Mouse (Mus musculus) stomach, embryonic 15.5 days (tissue): Measurements from ENCODE around the gene Lyz1. TPM values are rescaled to one million over a fixed set of nuclear protein-coding genes. Genes with fewer than 3 reads are reported as not detected.
"Not testable (repeated sequence)": the region's sequence is repeated elsewhere in the genome, so short reads cannot be mapped to it uniquely, and the experiment has no call there.

Experiments
- ATAC-seq: fragments of 200-750 bp; cut with Nextera tagmentation; 2 replicates; pipeline ENCODE4 v1.8.0; 2017; ENCODE audit warnings: low read depth, moderate number of reproducible peaks, moderate TSS enrichment; ENCODE audit not compliant: insufficient read depth, low FRiP score
- H3K27ac ChIP-seq: fragments of 300-500 bp; sonication (generic); 2 replicates; pipeline ENCODE4 v1.5.1; 2015; ENCODE audit warnings: mild to moderate bottlenecking, inconsistent platforms
- H3K27me3 ChIP-seq: fragments of 300-500 bp; sonication (generic); replicated peaks from 2 replicates; pipeline ENCODE4 v1.6.1; 2015; ENCODE audit warnings: inconsistent platforms
- H3K36me3 ChIP-seq: fragments of 300-500 bp; sonication (generic); 2 replicates; pipeline ENCODE4 v1.6.1; 2015; ENCODE audit warnings: inconsistent platforms
- H3K4me1 ChIP-seq: fragments of 300-500 bp; sonication (generic); 2 replicates; pipeline ENCODE4 v1.6.1; 2015; ENCODE audit warnings: inconsistent platforms
- H3K4me2 ChIP-seq: fragments of 300-500 bp; sonication (generic); 2 replicates; pipeline ENCODE4 v1.6.1; 2015; ENCODE audit warnings: mild to moderate bottlenecking, inconsistent platforms
- H3K4me3 ChIP-seq: fragments of 300-500 bp; sonication (generic); replicated peaks from 2 replicates; pipeline ENCODE4 v1.5.1; 2015; ENCODE audit warnings: inconsistent platforms
- H3K9ac ChIP-seq: fragments of 300-500 bp; sonication (generic); 2 replicates; pipeline ENCODE4 v1.6.1; 2015; ENCODE audit warnings: inconsistent platforms
- H3K9me3 ChIP-seq: fragments of 300-500 bp; sonication (generic); 2 replicates; pipeline ENCODE4 v1.6.1; 2016; ENCODE audit warnings: inconsistent platforms
- WGBS: fragments of 180-500 bp; shearing (Covaris S2); methylation state at CpG from one replicate; pipeline ENCODE4 v1.1.7; 2015; 5-methylcytosine and 5-hydroxymethylcytosine counted together
- polyA plus RNA-seq: library from polyadenylated mRNA; unstranded; fragments of >200 nt; fragmentation: Nextera tagmentation; extraction: Ambion mirVana; gene quantifications from 2 replicates; pipeline ENCODE4 v1.2.1, GENCODE M21; 2015

Gene Lyz1
- polyA plus RNA-seq, 1 experiment from 2014 or later: 2.7 TPM

GRCm38 (mm10) chr10:117285584-117285983 is 7.1 kb downstream of the Lyz1 start:
- H3K27me3 ChIP-seq, H3K4me2 ChIP-seq, H3K9ac ChIP-seq, H3K36me3 ChIP-seq, H3K4me3 ChIP-seq, H3K27ac ChIP-seq, H3K9me3 ChIP-seq, H3K4me1 ChIP-seq, ATAC-seq: not testable (repeated sequence)
- WGBS: 76% methylated on average over 4 of the region's 7 CpGs

DNA sequence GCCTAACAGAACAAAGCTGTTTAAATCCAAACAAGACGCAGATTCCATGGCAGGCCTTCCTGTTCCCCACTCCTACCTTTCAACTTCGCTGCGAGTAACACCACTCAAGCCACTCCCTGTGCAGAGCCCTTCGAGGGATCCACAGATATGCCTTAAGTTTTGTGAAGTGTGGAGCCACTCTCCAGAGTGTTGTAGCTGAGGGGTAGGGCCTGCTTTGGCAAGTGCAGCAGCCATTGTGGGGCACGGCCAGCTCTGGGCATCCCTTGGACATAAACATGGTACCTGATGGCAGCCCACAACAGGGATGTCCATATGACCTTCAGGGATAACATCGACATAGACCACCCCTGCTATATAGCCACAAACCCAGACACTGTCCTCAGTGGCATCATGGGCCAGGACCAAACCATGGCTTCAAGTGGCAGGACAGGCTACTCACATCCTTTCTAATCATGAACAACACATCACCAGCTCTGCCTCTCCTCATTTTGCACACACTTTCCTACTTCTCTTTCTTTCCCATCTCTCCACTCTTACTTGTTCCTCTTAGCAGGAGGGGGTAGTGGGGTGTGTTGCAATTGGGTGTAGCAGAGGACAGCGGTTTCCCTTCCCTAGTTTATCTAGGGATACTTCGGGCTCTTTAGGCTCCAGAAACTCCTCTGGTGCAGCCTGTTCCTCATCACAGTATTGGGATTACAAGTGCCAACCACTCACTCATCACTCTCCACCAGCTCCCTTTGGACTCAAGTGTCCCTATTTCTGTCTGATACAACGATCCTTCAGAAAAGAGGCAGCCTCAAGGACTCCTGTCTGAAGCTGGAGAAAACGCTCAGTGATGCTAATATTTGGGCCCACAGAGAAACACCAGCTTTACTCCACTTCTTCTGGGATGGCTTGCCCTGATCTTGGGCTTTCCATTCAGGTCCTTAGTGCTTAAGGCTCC is 7.8 kb downstream of the Lyz1 start:
- no peak for ATAC-seq
- Histone ChIP-seq H3K36me3 (no peaks in the 10 kb centered on the region), H3K4me2 (no peak overlapping the region), H3K4me3 (no peak overlapping the region), H3K9me3 (no peaks in the 10 kb centered on the region), H3K9ac (no peak overlapping the region), H3K4me1 (no peaks in the 10 kb centered on the region; the same call in 1 of the 2 replicates), H3K27me3 (no peaks in the 10 kb centered on the region), H3K27ac (no peak overlapping the region)
- 85% methylated on average over 10 of the region's 10 CpGs for WGBS

DNA sequence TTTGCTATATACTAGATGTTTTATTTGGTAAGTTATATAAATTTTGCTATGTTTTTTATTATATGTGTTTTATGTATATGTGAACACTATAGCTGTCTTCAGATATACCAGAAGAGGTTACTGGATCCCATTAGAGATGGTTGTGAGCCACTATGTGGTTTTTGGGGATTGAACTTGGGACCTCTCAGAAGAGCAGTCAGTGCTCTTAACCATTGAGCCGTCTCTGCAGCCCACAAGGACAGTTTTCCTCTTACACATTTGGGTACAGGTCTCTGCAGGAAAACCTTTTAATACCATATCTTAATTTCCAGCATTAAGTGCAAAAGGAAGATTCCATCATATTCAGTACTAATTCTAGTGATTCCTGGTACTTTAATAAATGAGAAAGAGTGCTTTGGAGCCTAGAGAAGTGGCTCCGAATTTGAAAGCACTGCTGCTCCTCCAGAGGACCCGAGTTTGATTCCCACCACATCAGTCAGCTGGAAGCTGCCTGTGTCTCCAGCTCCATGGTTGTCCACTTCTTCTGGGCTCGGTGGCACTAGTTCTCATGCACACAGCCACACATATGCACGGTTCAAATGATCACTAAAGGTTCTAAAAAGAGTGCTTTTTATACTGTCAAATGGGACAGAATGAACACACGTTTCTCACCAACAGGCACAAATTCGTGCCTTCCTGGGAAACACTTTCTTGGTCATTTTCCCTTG is 8.6 kb downstream of the Lyz1 start:
- Histone ChIP-seq H3K9me3 (no peaks in the 10 kb centered on the region), H3K4me1 (no peaks in the 10 kb centered on the region; the same call in 1 of the 2 replicates), H3K4me3 (no peak overlapping the region), H3K4me2 (no peak overlapping the region), H3K27ac (no peak overlapping the region), H3K36me3 (no peaks in the 10 kb centered on the region), H3K9ac (no peak overlapping the region), H3K27me3 (no peaks in the 10 kb centered on the region)
- no peak for ATAC-seq
- 81% methylated on average over 7 of the region's 7 CpGs for WGBS

DNA sequence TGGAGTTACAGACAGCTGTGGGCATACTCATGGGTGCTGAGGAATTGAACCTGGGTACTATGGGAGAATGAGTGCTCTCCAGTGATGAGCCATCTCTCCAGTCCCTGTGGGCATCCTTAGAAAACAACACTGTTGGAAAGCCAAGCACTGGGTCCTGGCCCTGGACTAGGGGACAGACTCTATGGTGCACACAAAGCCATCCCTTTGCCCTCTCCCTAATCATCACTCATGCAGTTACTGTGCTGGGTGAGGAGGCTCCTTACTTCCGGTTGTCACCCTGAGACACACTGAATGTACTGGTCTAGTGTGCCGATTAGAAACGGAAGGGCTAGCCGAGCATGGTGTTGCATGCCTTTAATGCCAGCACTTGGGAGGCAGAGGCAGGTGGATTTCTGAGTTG is 9.5 kb downstream of the Lyz1 start:
- 72% methylated on average over 4 of the region's 4 CpGs for WGBS
- H3K36me3 ChIP-seq, H3K9ac ChIP-seq, H3K9me3 ChIP-seq, ATAC-seq, H3K4me2 ChIP-seq, H3K27ac ChIP-seq, H3K27me3 ChIP-seq, H3K4me1 ChIP-seq, H3K4me3 ChIP-seq: not testable (repeated sequence)

- ATAC-seq: no peak
- H3K4me1 ChIP-seq: no peaks in the 10 kb centered on the region; the same call in 1 of the 2 replicates
- no peak overlapping the region for H3K4me3 ChIP-seq
- no peaks in the 10 kb centered on the region for H3K27me3 ChIP-seq
- H3K36me3 ChIP-seq: no peaks in the 10 kb centered on the region
- WGBS: 68% methylated on average over 2 of the region's 2 CpGs
- H3K4me2 ChIP-seq: no peak overlapping the region
- H3K9me3 ChIP-seq: no peaks in the 10 kb centered on the region
- no peak overlapping the region for H3K9ac ChIP-seq
- H3K27ac ChIP-seq: peak overlapping the region; percentile 54; the same call in 1 of the 2 replicates
Observed at GRCm38 (mm10) chr10:117282551-117282950, 10.1 kb downstream of the Lyz1 start.

- Histone ChIP-seq H3K4me2 (no peak within 1 kb of the TSS; the same call in 1 of the 2 replicates), H3K27ac (peak within 1 kb of the TSS; percentile 54; the same call in 1 of the 2 replicates), H3K9ac (no peak within 1 kb of the TSS), H3K27me3 (no peaks in the 10 kb centered on the region), H3K4me1 (no peaks in the 10 kb centered on the region; the same call in 1 of the 2 replicates), H3K4me3 (no peak within 1 kb of the TSS), H3K36me3 (no peaks in the 10 kb centered on the region), H3K9me3 (no peaks in the 10 kb centered on the region)
- 31% methylated on average over 4 of the region's 4 CpGs for WGBS
- peak; percentile 78 for ATAC-seq
Observed at GRCm38 (mm10) chr10:117282049-117282448, 10.6 kb downstream of the Lyz1 start, which contains the start of gene Lyz2. Gene Lyz2 (minus strand): TSS chr10:117282321.

DNA sequence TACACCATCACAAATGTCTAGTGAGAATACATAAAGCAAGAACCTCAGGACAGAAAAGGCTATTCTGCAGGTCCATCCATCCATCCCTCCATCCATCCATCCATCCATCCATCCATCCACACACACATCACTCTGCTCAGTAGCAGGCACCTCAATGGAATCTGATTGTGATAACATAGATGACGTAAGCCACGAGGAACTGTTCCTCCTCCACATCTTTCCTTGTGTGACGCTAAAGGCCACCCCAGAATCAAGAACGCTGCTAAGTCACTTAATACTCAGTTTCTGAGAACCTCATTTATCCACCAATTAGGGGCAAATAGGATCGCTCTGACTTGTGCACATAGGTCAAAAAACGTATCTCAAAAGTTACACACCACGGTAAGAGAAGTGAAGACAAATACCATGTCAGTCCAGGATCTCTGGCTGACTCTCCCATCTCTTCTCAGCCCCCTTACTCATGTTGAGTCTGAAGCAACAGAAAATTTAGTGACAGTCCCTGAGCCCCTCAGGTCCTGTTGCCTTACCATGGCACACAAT is 11.2 kb downstream of the Lyz1 start:
- WGBS: 73% methylated on average over 7 of the region's 7 CpGs
- Histone ChIP-seq H3K27me3 (no peaks in the 10 kb centered on the region), H3K27ac (peak overlapping the region; percentile 54; the same call in 1 of the 2 replicates), H3K4me3 (no peak overlapping the region), H3K9me3 (no peaks in the 10 kb centered on the region), H3K4me2 (no peak overlapping the region; the same call in 1 of the 2 replicates), H3K4me1 (no peaks in the 10 kb centered on the region; the same call in 1 of the 2 replicates), H3K36me3 (no peaks in the 10 kb centered on the region), H3K9ac (no peak overlapping the region)
- no peak for ATAC-seq

DNA sequence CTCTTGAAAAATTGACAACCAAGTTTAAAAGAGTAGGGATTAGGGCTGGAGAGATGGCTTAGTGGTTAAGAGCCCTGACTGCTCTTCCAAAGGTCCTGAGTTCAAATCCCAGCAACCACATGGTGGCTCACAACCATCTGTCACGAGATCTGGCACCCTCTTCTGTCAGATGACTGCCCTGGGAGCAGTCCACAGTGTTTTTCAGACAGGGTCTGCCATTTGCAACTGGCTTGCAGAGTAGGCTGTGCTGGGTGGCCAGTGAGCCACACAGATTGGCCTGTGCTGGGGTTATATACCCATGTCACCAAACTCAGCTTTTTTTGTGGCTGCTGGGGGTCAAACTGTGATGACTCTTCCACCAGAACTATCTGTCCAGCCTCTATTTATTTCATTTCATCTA is 12.7 kb downstream of the Lyz1 start:
- no peaks in the 10 kb centered on the region for H3K27me3 ChIP-seq
- WGBS: 56% methylated on average over 1 of the region's 1 CpGs
- H3K9me3 ChIP-seq: no peaks in the 10 kb centered on the region
- H3K36me3 ChIP-seq: no peaks in the 10 kb centered on the region
- H3K27ac ChIP-seq: no peak overlapping the region
- ATAC-seq: no peak
- H3K9ac ChIP-seq: no peak overlapping the region
- no peaks in the 10 kb centered on the region; the same call in 1 of the 2 replicates for H3K4me1 ChIP-seq
- no peak overlapping the region for H3K4me2 ChIP-seq
- no peak overlapping the region for H3K4me3 ChIP-seq

DNA sequence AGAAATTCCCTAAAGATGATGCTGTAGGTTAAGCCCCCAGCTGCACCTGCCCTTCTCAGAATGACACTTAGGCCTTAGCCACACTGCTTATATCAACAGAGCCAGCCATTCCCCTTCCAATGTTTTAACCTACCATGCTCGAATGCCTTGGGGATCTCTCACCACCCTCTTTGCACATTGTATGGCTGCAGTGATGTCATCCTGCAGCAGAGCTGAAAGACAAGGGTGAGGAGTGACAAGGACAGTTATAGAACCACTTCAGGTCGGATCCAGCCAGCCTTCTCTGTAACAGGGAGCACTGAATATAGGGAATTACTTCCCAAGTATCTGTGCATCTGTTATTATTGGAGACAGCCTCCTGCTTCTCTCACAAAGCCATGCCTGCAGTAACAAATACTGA is 14.2 kb downstream of the Lyz1 start:
- H3K36me3 ChIP-seq, H3K27me3 ChIP-seq, H3K4me2 ChIP-seq, H3K9me3 ChIP-seq, H3K4me1 ChIP-seq, H3K9ac ChIP-seq, H3K4me3 ChIP-seq, H3K27ac ChIP-seq, ATAC-seq: not testable (repeated sequence)
- 56% methylated on average over 2 of the region's 2 CpGs for WGBS

- H3K27ac ChIP-seq, H3K36me3 ChIP-seq, H3K9me3 ChIP-seq, H3K4me2 ChIP-seq, H3K9ac ChIP-seq, H3K4me3 ChIP-seq, H3K27me3 ChIP-seq, H3K4me1 ChIP-seq, ATAC-seq: not testable (repeated sequence)
- WGBS: 81% methylated on average over 9 of the region's 9 CpGs
Observed at GRCm38 (mm10) chr10:117277779-117278178, 14.9 kb downstream of the Lyz1 start.

GRCm38 (mm10) chr10:117275681-117276369 is 16.8 kb downstream of the Lyz1 start:
- no peak overlapping the region for H3K4me3 ChIP-seq

More at GRCm38 (mm10) chr10:117275681-117276369, 16.8 kb downstream of the Lyz1 start:
- H3K9ac ChIP-seq: no peak overlapping the region
- no peak for ATAC-seq
- no peaks in the 10 kb centered on the region for H3K27me3 ChIP-seq
- 82% methylated on average over 10 of the region's 10 CpGs for WGBS
- no peak overlapping the region for H3K4me2 ChIP-seq
- no peaks in the 10 kb centered on the region for H3K4me1 ChIP-seq
- H3K9me3 ChIP-seq: no peaks in the 10 kb centered on the region
- no peak overlapping the region for H3K27ac ChIP-seq
- no peaks in the 10 kb centered on the region for H3K36me3 ChIP-seq
